Mouse (Mus musculus) embryonic stem cell, embryonic (primary cell): ENCODE measurements at regions not wholly inside any gene's neighbourhood (a gene's known extent, or its start where the extent isn't known, plus 50 kb on each side); places are given as distances from the start of the nearest gene placed in this dataset.

ENCODE experiments used
- CTCF ChIA-PET, 4 experiments: fragments of 300-600 bp in 2 of 4; fragments of 350-600 bp in 2 of 4; sonication (Branson Sonifier 250); formaldehyde crosslinking; loops; one replicate each; lab custom pipeline; 2022; ENCODE audit warnings: inconsistent platforms in 2 of 4; lab: Charles Lee
- POLR2A ChIA-PET, 4 experiments: fragments of 300-600 bp in 2 of 4; fragments of 350-600 bp in 2 of 4; sonication (Branson Sonifier 250); formaldehyde crosslinking; loops; one replicate each; lab custom pipeline; 2022; ENCODE audit warnings: antibody characterized with exemption in 4 of 4, inconsistent platforms in 1 of 4; lab: Charles Lee

GRCm38 (mm10) chrX:77980676-77981075, 55.8 kb upstream of the 5430402E10Rik start:
- POLR2A ChIA-PET: interaction anchor here in 1 of 4 experiments (0.7 kb wide), 1 partner anchor 216 kb away, joined by 3 read pairs; no protein-coding TSS in a partner anchor
- CTCF ChIA-PET: interaction anchor here (0.5 to 1.0 kb wide), 9 partner anchors 17 to 1067 kb away, joined by 3 to 13 read pairs (median 3); no protein-coding TSS in a partner anchor
